Mouse (Mus musculus) embryonic fibroblast, embryonic 13.5 days (primary cell): ENCODE data around the gene Tmem240. TPM values are rescaled to one million over a fixed set of nuclear protein-coding genes. Genes with fewer than 3 reads are reported as not detected.

Experiments
- H3K27ac ChIP-seq: 2 replicates; pipeline ENCODE4 v1.5.1; 2012; ENCODE audit warnings: low read length, control low read depth, inconsistent platforms; ENCODE audit not compliant: insufficient read depth
- H3K4me1 ChIP-seq: 2 replicates; pipeline ENCODE4 v1.6.1; 2011; ENCODE audit warnings: low read length; ENCODE audit not compliant: control insufficient read depth, insufficient read depth
- H3K4me3 ChIP-seq: 2 replicates; pipeline ENCODE4 v1.5.1; 2011; ENCODE audit warnings: mild to moderate bottlenecking, control low read depth, low read length; ENCODE audit not compliant: insufficient read depth
- CTCF ChIP-seq: IDR thresholded peaks from 2 replicates; pipeline ENCODE4 v1.5.1; 2011; ENCODE audit warnings: mild to moderate bottlenecking, control low read depth, low read length, moderate library complexity, borderline replicate concordance; ENCODE audit not compliant: insufficient read depth
- POLR2A ChIP-seq: IDR thresholded peaks from 2 replicates; pipeline ENCODE4 v1.6.1; 2011; ENCODE audit warnings: low read depth, mild to moderate bottlenecking, control low read depth, low read length, moderate library complexity
- polyA plus RNA-seq: library from polyadenylated mRNA; stranded (reverse); fragments of >200 nt; gene quantifications from 2 replicates; pipeline ENCODE4 v1.2.4, GENCODE M21; 2011; ENCODE audit warnings: low read depth; ENCODE audit not compliant: missing spikeins, insufficient read length

The Tmem240 gene
- polyA plus RNA-seq, 1 experiment, result 1.0 TPM

DNA sequence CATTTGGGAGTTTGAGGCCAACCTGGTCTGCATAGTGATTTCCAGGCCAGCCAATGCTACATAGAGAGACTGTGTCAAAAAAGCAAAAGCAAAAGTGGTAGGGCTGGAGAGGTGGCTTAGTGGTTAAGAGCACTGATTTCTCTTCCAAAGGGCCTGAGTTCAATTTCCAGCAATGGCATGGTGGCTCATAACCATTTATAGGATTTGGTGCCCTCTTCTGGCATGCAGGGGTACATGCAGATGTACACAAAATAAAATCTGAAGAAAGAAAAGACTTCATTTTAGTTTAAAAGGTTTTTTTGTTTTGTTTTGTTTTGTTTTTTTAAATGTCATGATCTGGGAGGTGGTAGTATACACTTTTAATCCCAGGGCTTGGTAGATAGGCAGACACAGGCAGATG lies 34.2 kb upstream of the Tmem240 start:
- Histone ChIP-seq H3K4me3 (no peak overlapping the region), H3K27ac (no peak overlapping the region), H3K4me1 (peaks cover 17% of the 10 kb centered on the region)
- TF ChIP-seq CTCF (no peak), POLR2A (no peak)

DNA sequence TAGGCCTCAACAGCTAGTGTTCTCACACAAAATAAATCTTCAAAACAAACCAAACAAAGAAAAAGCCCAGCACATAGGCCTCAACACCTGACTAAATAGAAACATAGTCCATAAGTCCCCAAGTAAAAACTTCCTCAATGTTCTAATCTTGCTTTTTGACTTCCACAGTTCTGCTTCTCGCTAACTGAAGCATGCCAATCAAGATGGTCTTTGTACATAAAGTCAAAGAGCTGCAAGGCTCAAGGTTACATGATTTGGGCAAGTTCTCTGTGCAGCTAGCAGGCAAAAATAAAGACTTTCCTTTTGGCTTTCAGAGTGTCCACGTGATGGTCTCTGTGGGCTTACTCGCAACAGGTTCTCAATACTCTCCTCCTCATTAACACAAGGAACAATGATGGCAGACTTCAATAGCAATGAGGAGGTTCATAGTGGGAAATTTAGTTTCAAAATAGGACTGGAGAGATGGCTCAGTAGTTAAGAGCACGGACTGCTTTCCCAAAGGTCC lies 31.1 kb upstream of the Tmem240 start:
- TF ChIP-seq CTCF, result no peak
- TF ChIP-seq POLR2A, result no peak
- H3K4me1 ChIP-seq, result no peaks in the 10 kb centered on the region
- no peak overlapping the region for H3K27ac ChIP-seq
- H3K4me3 ChIP-seq, result no peak overlapping the region

DNA sequence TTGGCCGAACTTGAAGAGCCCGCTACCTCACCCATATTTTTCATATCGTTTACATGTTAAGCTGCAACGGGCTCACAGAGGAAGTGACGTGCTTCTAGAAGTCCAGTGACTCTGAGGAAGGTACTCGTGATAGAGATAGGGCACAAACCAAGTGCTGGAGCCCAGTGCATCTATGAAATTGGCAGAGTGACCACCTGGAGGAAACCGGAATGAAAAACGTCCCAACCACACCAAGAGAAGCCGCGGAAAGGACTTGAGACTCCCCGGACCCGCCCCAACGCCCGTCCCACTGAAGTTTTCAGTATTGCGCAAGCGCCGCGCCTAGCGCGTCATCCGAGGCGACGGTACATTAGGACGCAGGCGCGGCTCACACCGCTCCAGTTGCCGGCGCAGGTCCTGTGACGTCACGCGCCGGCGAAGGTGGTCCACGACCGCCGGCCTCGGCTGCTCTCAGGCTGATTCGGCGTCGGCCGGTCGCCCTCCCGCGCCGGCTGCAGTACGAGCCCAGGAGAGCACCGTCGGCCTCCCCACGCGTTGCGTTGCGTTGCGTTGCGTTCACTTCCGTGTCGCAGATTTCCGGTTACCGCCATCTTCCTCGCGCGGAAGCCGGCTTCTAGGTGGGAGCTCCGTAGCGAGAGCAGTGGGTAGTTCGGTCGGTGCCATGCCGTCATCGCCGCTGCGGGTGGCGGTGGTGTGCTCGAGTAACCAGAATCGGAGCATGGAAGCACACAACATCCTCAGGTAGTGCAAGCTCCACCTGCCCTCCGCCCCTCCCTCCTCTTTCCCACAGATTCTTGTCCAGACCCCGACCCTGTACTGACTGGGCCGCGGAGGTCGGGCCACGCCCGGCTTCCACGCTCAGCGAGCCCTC lies 29.6 kb upstream of the Tmem240 start, which contains the start of gene Ssu72:
Ssu72 (plus strand) TSS at position 80 of the 871 bp plus-strand sequence.
- Histone ChIP-seq H3K4me1 (no peaks in the 10 kb centered on the region), H3K4me3 (peak within 1 kb of the TSS; percentile 83), H3K27ac (peak within 1 kb of the TSS; percentile 94)
- TF ChIP-seq CTCF (no peak), POLR2A (peak; percentile 77)

DNA sequence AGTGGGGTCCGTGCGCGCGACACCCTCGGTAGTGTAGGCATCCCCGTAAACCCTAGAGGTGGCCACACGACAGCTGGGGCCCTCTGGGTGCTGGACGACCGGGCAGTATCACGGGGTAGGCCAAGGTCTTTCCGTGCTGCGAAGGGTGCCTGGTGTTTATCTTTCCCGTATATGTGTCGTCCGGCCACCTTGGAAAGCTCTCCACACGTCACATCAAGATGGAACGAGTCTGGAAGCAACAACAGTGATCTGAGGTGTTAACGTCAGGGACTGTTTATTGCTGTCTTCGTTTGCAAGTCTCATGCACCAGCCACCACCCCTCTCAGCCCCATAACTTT lies 29.0 kb upstream of the Tmem240 start:
- Histone ChIP-seq H3K4me3 (peak overlapping the region; percentile 83), H3K27ac (peak overlapping the region; percentile 94), H3K4me1 (no peaks in the 10 kb centered on the region)
- TF ChIP-seq POLR2A (no peak), CTCF (no peak)

GRCm38 (mm10) chr4:155708582-155708981 lies 26.0 kb upstream of the Tmem240 start:
- Histone ChIP-seq H3K27ac (no peak overlapping the region), H3K4me3 (no peak overlapping the region), H3K4me1 (no peaks in the 10 kb centered on the region; the same call in 1 of the 2 replicates)
- TF ChIP-seq POLR2A (no peak), CTCF (no peak)

- no peak overlapping the region for H3K4me3 ChIP-seq
- no peaks in the 10 kb centered on the region; the same call in 1 of the 2 replicates for H3K4me1 ChIP-seq
- no peak overlapping the region for H3K27ac ChIP-seq
- no peak for TF ChIP-seq POLR2A
- no peak for TF ChIP-seq CTCF
Observed at GRCm38 (mm10) chr4:155708988-155709387, 25.6 kb upstream of the Tmem240 start.

- H3K27ac ChIP-seq, result no peak overlapping the region
Observed at GRCm38 (mm10) chr4:155710521-155711252, 23.9 kb upstream of the Tmem240 start.

GRCm38 (mm10) chr4:155721668-155722083 lies 12.9 kb upstream of the Tmem240 start:
- no peaks in the 10 kb centered on the region for H3K4me1 ChIP-seq
- no peak for TF ChIP-seq CTCF
- no peak for TF ChIP-seq POLR2A
- no peak overlapping the region for H3K4me3 ChIP-seq
- H3K27ac ChIP-seq, result no peak overlapping the region

More at GRCm38 (mm10) chr4:155710521-155711252, 23.9 kb upstream of the Tmem240 start:
- TF ChIP-seq CTCF (no peak), POLR2A (no peak)
- H3K4me1 ChIP-seq, result no peaks in the 10 kb centered on the region; the same call in 1 of the 2 replicates
- no peak overlapping the region for H3K4me3 ChIP-seq

DNA sequence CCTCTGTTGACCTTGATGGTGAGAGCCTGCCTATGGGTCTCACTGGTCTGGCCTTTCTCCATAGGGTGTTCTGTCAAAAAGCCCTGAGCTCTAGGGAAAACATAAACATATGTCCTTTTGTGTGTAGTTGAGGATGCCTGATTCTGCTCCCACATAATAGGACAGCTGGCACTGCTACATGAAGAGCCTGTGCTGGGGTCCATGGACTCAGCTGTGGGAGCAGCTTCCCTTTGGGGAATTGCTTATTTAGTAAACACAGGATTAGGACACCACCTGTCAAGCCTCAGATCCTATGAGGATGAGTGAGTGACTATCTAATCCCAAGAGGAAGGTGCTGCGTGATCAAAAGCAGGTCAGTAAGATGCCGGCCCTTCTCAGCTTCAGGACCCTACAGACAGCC lies 6.6 kb upstream of the Tmem240 start:
- Histone ChIP-seq H3K4me1 (peaks cover 4% of the 10 kb centered on the region; the same call in 1 of the 2 replicates), H3K27ac (no peak overlapping the region), H3K4me3 (no peak overlapping the region)
- TF ChIP-seq POLR2A (no peak), CTCF (no peak)

GRCm38 (mm10) chr4:155733267-155733666 lies 1.3 kb upstream of the Tmem240 start:
- no peak for TF ChIP-seq POLR2A
- no peak for TF ChIP-seq CTCF
- Histone ChIP-seq H3K27ac (no peak overlapping the region), H3K4me3 (peak overlapping the region; percentile 5; the same call in 1 of the 2 replicates)

More at GRCm38 (mm10) chr4:155733267-155733666, 1.3 kb upstream of the Tmem240 start:
- H3K4me1 ChIP-seq, result peaks cover 7% of the 10 kb centered on the region; the same call in 1 of the 2 replicates
